Mouse (Mus musculus) embryonic facial prominence, embryonic 10.5 days (tissue): ENCODE data around the gene Pcca. TPM values are rescaled to one million over a fixed set of nuclear protein-coding genes. Genes with fewer than 3 reads are reported as not detected.
"Not testable (repeated sequence)": the region's sequence is repeated elsewhere in the genome, so short reads cannot be mapped to it uniquely, and the experiment has no call there.

Experiments used
- DNase-seq: peaks from one replicate; pipeline ENCODE4 v3.0.0-alpha.2; 2017; ENCODE audit warnings: low spot score
- H3K27ac ChIP-seq: fragments of 300-500 bp; sonication (generic); replicated peaks from 2 replicates; pipeline ENCODE4 v1.5.1; 2016; ENCODE audit warnings: mild to moderate bottlenecking
- H3K27me3 ChIP-seq: fragments of 300-500 bp; sonication (generic); replicated peaks from 2 replicates; pipeline ENCODE4 v1.6.1; 2016; ENCODE audit warnings: low read depth, mild to moderate bottlenecking; ENCODE audit not compliant: poor library complexity, severe bottlenecking
- H3K36me3 ChIP-seq: fragments of 300-500 bp; sonication (generic); replicated peaks from 2 replicates; pipeline ENCODE4 v1.6.1; 2016; ENCODE audit warnings: mild to moderate bottlenecking, moderate library complexity
- H3K4me1 ChIP-seq: fragments of 300-500 bp; sonication (generic); 2 replicates; pipeline ENCODE4 v1.6.1; 2016
- H3K4me3 ChIP-seq: fragments of 300-500 bp; sonication (generic); 2 replicates; pipeline ENCODE4 v1.5.1; 2016; ENCODE audit warnings: mild to moderate bottlenecking, moderate library complexity
- H3K9me3 ChIP-seq: fragments of 300-500 bp; sonication (generic); 2 replicates; pipeline ENCODE4 v1.6.1; 2016; ENCODE audit warnings: mild to moderate bottlenecking
- WGBS: fragments of 180-500 bp; shearing (Covaris S2); methylation state at CpG from one replicate; pipeline ENCODE4 v1.1.7; 2016; 5-methylcytosine and 5-hydroxymethylcytosine counted together
- polyA plus RNA-seq: library from polyadenylated mRNA; unstranded; fragments of >200 nt; fragmentation: Nextera tagmentation; extraction: Ambion mirVana; gene quantifications from 2 replicates; pipeline ENCODE4 v1.2.1, GENCODE M21; 2016

Pcca gene
- polyA plus RNA-seq, 1 experiment from 2014 or later, result 29.1 TPM

- 85% methylated on average over 4 of the region's 4 CpGs for WGBS
- no peaks in the 10 kb centered on the region for H3K4me1 ChIP-seq
- peaks cover 5% of the 10 kb centered on the region; the same call in 1 of the 2 replicates for H3K36me3 ChIP-seq
These were observed 43.7 kb downstream of the Pcca start for GRCm38 (mm10) chr14:122577816-122578215.

GRCm38 (mm10) chr14:122582057-122582456 lies 47.9 kb downstream of the Pcca start:
- WGBS, result 70% methylated on average over 4 of the region's 4 CpGs
- H3K27ac ChIP-seq, result no peak overlapping the region
- no peak overlapping the region for H3K4me3 ChIP-seq

More at GRCm38 (mm10) chr14:122577816-122578215, 43.7 kb downstream of the Pcca start:
- no peaks in the 10 kb centered on the region for H3K27me3 ChIP-seq
- H3K9me3 ChIP-seq, result peaks cover 5% of the 10 kb centered on the region
- no peak overlapping the region for H3K27ac ChIP-seq
- no peak for DNase-seq
- H3K4me3 ChIP-seq, result no peak overlapping the region

GRCm38 (mm10) chr14:122582491-122583077 lies 48.5 kb downstream of the Pcca start:
- Histone ChIP-seq H3K27ac (no peak overlapping the region), H3K9me3 (peaks cover 4% of the 10 kb centered on the region), H3K4me1 (no peaks in the 10 kb centered on the region), H3K27me3 (no peaks in the 10 kb centered on the region), H3K36me3 (peaks cover 4% of the 10 kb centered on the region; the same call in 1 of the 2 replicates), H3K4me3 (no peak overlapping the region)
- DNase-seq, result no peak
- WGBS, result 63% methylated on average over 7 of the region's 7 CpGs

More at GRCm38 (mm10) chr14:122582057-122582456, 47.9 kb downstream of the Pcca start:
- no peaks in the 10 kb centered on the region for H3K27me3 ChIP-seq
- peaks cover 5% of the 10 kb centered on the region for H3K9me3 ChIP-seq
- no peak for DNase-seq
- no peaks in the 10 kb centered on the region for H3K4me1 ChIP-seq
- H3K36me3 ChIP-seq, result peaks cover 5% of the 10 kb centered on the region; the same call in 1 of the 2 replicates

- not testable (repeated sequence) for H3K27ac ChIP-seq, DNase-seq, H3K9me3 ChIP-seq, H3K27me3 ChIP-seq, H3K36me3 ChIP-seq, H3K4me1 ChIP-seq, H3K4me3 ChIP-seq
- WGBS, result 93% methylated on average over 2 of the region's 2 CpGs
These were observed 50.0 kb downstream of the Pcca start for GRCm38 (mm10) chr14:122584087-122584486.

- WGBS, result 81% methylated on average over 4 of the region's 4 CpGs
- no peaks in the 10 kb centered on the region for H3K9me3 ChIP-seq
- H3K4me3 ChIP-seq, result no peak overlapping the region
- H3K36me3 ChIP-seq, result no peaks in the 10 kb centered on the region
- no peaks in the 10 kb centered on the region for H3K4me1 ChIP-seq
- no peak for DNase-seq
- no peaks in the 10 kb centered on the region for H3K27me3 ChIP-seq
- H3K27ac ChIP-seq, result no peak overlapping the region
These were observed 52.8 kb downstream of the Pcca start for GRCm38 (mm10) chr14:122586942-122587341.

- H3K27ac ChIP-seq, result no peak overlapping the region
- no peak overlapping the region for H3K4me3 ChIP-seq
- no peaks in the 10 kb centered on the region for H3K27me3 ChIP-seq
- H3K36me3 ChIP-seq, result no peaks in the 10 kb centered on the region
- DNase-seq, result no peak
- WGBS, result 91% methylated on average over 5 of the region's 5 CpGs
- H3K4me1 ChIP-seq, result peaks cover 10% of the 10 kb centered on the region
- no peaks in the 10 kb centered on the region for H3K9me3 ChIP-seq
These were observed 63.4 kb downstream of the Pcca start for GRCm38 (mm10) chr14:122597534-122597933.

GRCm38 (mm10) chr14:122598802-122599201 lies 64.7 kb downstream of the Pcca start:
- H3K36me3 ChIP-seq, result no peaks in the 10 kb centered on the region
- H3K9me3 ChIP-seq, result no peaks in the 10 kb centered on the region
- no peak overlapping the region for H3K27ac ChIP-seq
- no peak overlapping the region for H3K4me3 ChIP-seq
- 95% methylated on average over 2 of the region's 2 CpGs for WGBS
- peaks cover 10% of the 10 kb centered on the region for H3K4me1 ChIP-seq
- no peaks in the 10 kb centered on the region for H3K27me3 ChIP-seq
- DNase-seq, result no peak

GRCm38 (mm10) chr14:122599839-122600238 lies 65.7 kb downstream of the Pcca start:
- DNase-seq, result no peak
- Histone ChIP-seq H3K27me3 (no peaks in the 10 kb centered on the region), H3K9me3 (no peaks in the 10 kb centered on the region), H3K4me1 (peaks cover 13% of the 10 kb centered on the region), H3K27ac (no peak overlapping the region), H3K4me3 (no peak overlapping the region), H3K36me3 (no peaks in the 10 kb centered on the region)
- WGBS, result 72% methylated on average over 9 of the region's 9 CpGs

- no peaks in the 10 kb centered on the region for H3K36me3 ChIP-seq
- no peak overlapping the region for H3K4me3 ChIP-seq
- WGBS, result 63% methylated on average over 2 of the region's 2 CpGs
- no peak overlapping the region for H3K27ac ChIP-seq
- peaks cover 20% of the 10 kb centered on the region for H3K4me1 ChIP-seq
- H3K9me3 ChIP-seq, result no peaks in the 10 kb centered on the region
- no peak for DNase-seq
- no peaks in the 10 kb centered on the region for H3K27me3 ChIP-seq
These were observed 68.6 kb downstream of the Pcca start for GRCm38 (mm10) chr14:122602701-122603100.

GRCm38 (mm10) chr14:122606499-122606898 lies 72.4 kb downstream of the Pcca start:
- no peaks in the 10 kb centered on the region for H3K9me3 ChIP-seq
- H3K36me3 ChIP-seq, result no peaks in the 10 kb centered on the region
- WGBS, result 74% methylated on average over 1 of the region's 1 CpGs
- DNase-seq, result no peak
- H3K27me3 ChIP-seq, result no peaks in the 10 kb centered on the region
- peaks cover 15% of the 10 kb centered on the region for H3K4me1 ChIP-seq
- H3K4me3 ChIP-seq, result no peak overlapping the region
- H3K27ac ChIP-seq, result no peak overlapping the region

GRCm38 (mm10) chr14:122607456-122607855 lies 73.3 kb downstream of the Pcca start:
- WGBS, result 44% methylated on average over 4 of the region's 4 CpGs
- no peak overlapping the region for H3K27ac ChIP-seq
- H3K36me3 ChIP-seq, result no peaks in the 10 kb centered on the region
- H3K4me3 ChIP-seq, result no peak overlapping the region
- DNase-seq, result no peak
- H3K9me3 ChIP-seq, result no peaks in the 10 kb centered on the region
- H3K27me3 ChIP-seq, result no peaks in the 10 kb centered on the region
- H3K4me1 ChIP-seq, result peaks cover 11% of the 10 kb centered on the region; the same call in 1 of the 2 replicates

- Histone ChIP-seq H3K4me1 (peaks cover 11% of the 10 kb centered on the region; the same call in 1 of the 2 replicates), H3K27ac (no peak overlapping the region), H3K4me3 (no peak overlapping the region), H3K9me3 (no peaks in the 10 kb centered on the region), H3K27me3 (no peaks in the 10 kb centered on the region), H3K36me3 (no peaks in the 10 kb centered on the region)
- WGBS, result 80% methylated on average over 2 of the region's 2 CpGs
- DNase-seq, result no peak
These were observed 74.2 kb downstream of the Pcca start for GRCm38 (mm10) chr14:122608323-122608722.

GRCm38 (mm10) chr14:122611035-122611434 lies 76.9 kb downstream of the Pcca start:
- no peak for DNase-seq
- WGBS, result 86% methylated on average over 4 of the region's 4 CpGs
- Histone ChIP-seq H3K27ac (no peak overlapping the region), H3K9me3 (no peaks in the 10 kb centered on the region), H3K4me1 (peaks cover 8% of the 10 kb centered on the region; the same call in 1 of the 2 replicates), H3K27me3 (no peaks in the 10 kb centered on the region), H3K36me3 (no peaks in the 10 kb centered on the region), H3K4me3 (no peak overlapping the region)
